Mouse (Mus musculus) lung, postnatal 0 days (tissue): Measurements from ENCODE around the gene Fbxw8.

Source experiments
- CTCF ChIP-seq: IDR thresholded peaks from 2 replicates; pipeline ENCODE4 v1.5.1; 2016; ENCODE audit warnings: antibody characterized with exemption, mild to moderate bottlenecking
- EP300 ChIP-seq: IDR thresholded peaks from 2 replicates; pipeline ENCODE4 v1.6.1; 2016; ENCODE audit warnings: antibody characterized with exemption, mild to moderate bottlenecking, control low read depth

- TF ChIP-seq CTCF (no peak), EP300 (no peak)
These were observed 73.3 kb downstream of the Fbxw8 start for GRCm38 (mm10) chr5:118081996-118082395.
